Mouse (Mus musculus): ENCODE data around the gene Srrm3. TPM values are rescaled to one million over a fixed set of nuclear protein-coding genes. Genes with fewer than 3 reads are reported as not detected.
A peak's percentile ranks its signal among the peaks of the same experiment; 100 is the strongest.

The Srrm3 gene
- polyA plus RNA-seq, 1 experiment from 2014 or later = 4.2 TPM

- H3K36me3 ChIP-seq (replicated peaks) = no peaks in the 10 kb centered on the region
- no peaks in the 10 kb centered on the region for H3K9me3 ChIP-seq
- peaks cover 23% of the 10 kb centered on the region for H3K4me1 ChIP-seq
- no peak overlapping the region for H3K27ac ChIP-seq
- no peak for DNase-seq (ENCODE audit: extremely low spot score, low spot score)
- no peak overlapping the region for H3K4me3 ChIP-seq
- WGBS = 50% methylated on average over 4 of the region's 4 CpGs
- peaks cover 50% of the 10 kb centered on the region for H3K27me3 ChIP-seq (ENCODE audit: poor library complexity, severe bottlenecking)
Measured at GRCm38 (mm10) chr5:135832729-135833128, 26.0 kb downstream of the Srrm3 start.

- Histone ChIP-seq H3K4me1 (peaks cover 23% of the 10 kb centered on the region), H3K9me3 (no peaks in the 10 kb centered on the region), H3K36me3 (replicated peaks) (no peaks in the 10 kb centered on the region), H3K4me3 (peak overlapping the region; percentile 63), H3K27ac (0 out of 2 replicates have a peak overlapping the region, but pooled peaks have one; percentile 51), H3K27me3 (ENCODE audit: poor library complexity, severe bottlenecking) (peaks cover 50% of the 10 kb centered on the region)
- DNase-seq (ENCODE audit: extremely low spot score, low spot score) = peak; percentile 90
- WGBS = 1% methylated on average over 47 of the region's 47 CpGs
Measured at GRCm38 (mm10) chr5:135834769-135835491, 28.2 kb downstream of the Srrm3 start.

GRCm38 (mm10) chr5:135835492-135835858 is 28.8 kb downstream of the Srrm3 start:
- Histone ChIP-seq H3K27ac (no peak overlapping the region), H3K36me3 (replicated peaks) (no peaks in the 10 kb centered on the region), H3K4me1 (peaks cover 23% of the 10 kb centered on the region), H3K27me3 (ENCODE audit: poor library complexity, severe bottlenecking) (peaks cover 50% of the 10 kb centered on the region), H3K4me3 (peak overlapping the region; percentile 63), H3K9me3 (no peaks in the 10 kb centered on the region)
- 3% methylated on average over 12 of the region's 12 CpGs for WGBS
- DNase-seq (ENCODE audit: extremely low spot score, low spot score) = no peak

GRCm38 (mm10) chr5:135835981-135836380 is 29.3 kb downstream of the Srrm3 start:
- WGBS = 23% methylated on average over 12 of the region's 12 CpGs
- Histone ChIP-seq H3K9me3 (no peaks in the 10 kb centered on the region), H3K27me3 (ENCODE audit: poor library complexity, severe bottlenecking) (peaks cover 50% of the 10 kb centered on the region), H3K4me1 (peaks cover 23% of the 10 kb centered on the region), H3K4me3 (peak overlapping the region; percentile 63), H3K36me3 (replicated peaks) (no peaks in the 10 kb centered on the region), H3K27ac (no peak overlapping the region)
- no peak for DNase-seq (ENCODE audit: extremely low spot score, low spot score)

GRCm38 (mm10) chr5:135841651-135842050 is 35.0 kb downstream of the Srrm3 start:
- no peak for DNase-seq (ENCODE audit: extremely low spot score, low spot score)
- Histone ChIP-seq H3K27me3 (ENCODE audit: poor library complexity, severe bottlenecking) (peaks cover 6% of the 10 kb centered on the region), H3K4me3 (no peak overlapping the region), H3K9me3 (no peaks in the 10 kb centered on the region), H3K4me1 (no peaks in the 10 kb centered on the region), H3K36me3 (replicated peaks) (no peaks in the 10 kb centered on the region), H3K27ac (no peak overlapping the region)
- 81% methylated on average over 6 of the region's 6 CpGs for WGBS

GRCm38 (mm10) chr5:135843418-135843817 is 36.7 kb downstream of the Srrm3 start:
- H3K9me3 ChIP-seq = 0 out of 2 replicates have a peak, but pooled peaks cover 3% of the 10 kb centered on the region
- no peak for DNase-seq (ENCODE audit: extremely low spot score, low spot score)
- no peaks in the 10 kb centered on the region for H3K27me3 ChIP-seq (ENCODE audit: poor library complexity, severe bottlenecking)
- no peaks in the 10 kb centered on the region for H3K36me3 ChIP-seq (replicated peaks)
- no peak overlapping the region for H3K27ac ChIP-seq
- no peaks in the 10 kb centered on the region for H3K4me1 ChIP-seq
- 27% methylated on average over 5 of the region's 5 CpGs for WGBS
- no peak overlapping the region for H3K4me3 ChIP-seq

GRCm38 (mm10) chr5:135845676-135846320 is 39.1 kb downstream of the Srrm3 start:
- H3K36me3 ChIP-seq (replicated peaks) = no peaks in the 10 kb centered on the region

GRCm38 (mm10) chr5:135847460-135847859 is 40.8 kb downstream of the Srrm3 start:
- H3K36me3 ChIP-seq (replicated peaks) = no peaks in the 10 kb centered on the region
- no peak overlapping the region for H3K27ac ChIP-seq
- H3K27me3 ChIP-seq (ENCODE audit: poor library complexity, severe bottlenecking) = peaks cover 38% of the 10 kb centered on the region
- H3K9me3 ChIP-seq = 0 out of 2 replicates have a peak, but pooled peaks cover 3% of the 10 kb centered on the region
- H3K4me1 ChIP-seq = peaks cover 18% of the 10 kb centered on the region
- DNase-seq (ENCODE audit: extremely low spot score, low spot score) = no peak
- H3K4me3 ChIP-seq = no peak overlapping the region
- WGBS = 75% methylated on average over 4 of the region's 4 CpGs

More at GRCm38 (mm10) chr5:135845676-135846320, 39.1 kb downstream of the Srrm3 start:
- 81% methylated on average over 13 of the region's 13 CpGs for WGBS
- H3K27me3 ChIP-seq (ENCODE audit: poor library complexity, severe bottlenecking) = peaks cover 21% of the 10 kb centered on the region
- H3K4me3 ChIP-seq = no peak overlapping the region
- 0 out of 2 replicates have a peak, but pooled peaks cover 3% of the 10 kb centered on the region for H3K9me3 ChIP-seq
- DNase-seq (ENCODE audit: extremely low spot score, low spot score) = no peak
- no peak overlapping the region for H3K27ac ChIP-seq
- peaks cover 1% of the 10 kb centered on the region for H3K4me1 ChIP-seq

GRCm38 (mm10) chr5:135847881-135848280 is 41.2 kb downstream of the Srrm3 start:
- H3K4me3 ChIP-seq = no peak overlapping the region
- WGBS = 93% methylated on average over 3 of the region's 3 CpGs
- no peak for DNase-seq (ENCODE audit: extremely low spot score, low spot score)
- 0 out of 2 replicates have a peak, but pooled peaks cover 3% of the 10 kb centered on the region for H3K9me3 ChIP-seq
- peaks cover 22% of the 10 kb centered on the region for H3K4me1 ChIP-seq
- H3K36me3 ChIP-seq (replicated peaks) = no peaks in the 10 kb centered on the region
- H3K27me3 ChIP-seq (ENCODE audit: poor library complexity, severe bottlenecking) = peaks cover 42% of the 10 kb centered on the region
- H3K27ac ChIP-seq = no peak overlapping the region

- DNase-seq (ENCODE audit: extremely low spot score, low spot score) = no peak
- peaks cover 23% of the 10 kb centered on the region for H3K4me1 ChIP-seq
- H3K36me3 ChIP-seq (replicated peaks) = no peaks in the 10 kb centered on the region
- peak overlapping the region; percentile 24 for H3K4me3 ChIP-seq
- peaks cover 74% of the 10 kb centered on the region for H3K27me3 ChIP-seq (ENCODE audit: poor library complexity, severe bottlenecking)
- WGBS = under 1% methylated on average over 15 of the region's 15 CpGs
- H3K9me3 ChIP-seq = 0 out of 2 replicates have a peak, but pooled peaks cover 3% of the 10 kb centered on the region
- peak overlapping the region; percentile 57; the same call in 1 of the 2 replicates for H3K27ac ChIP-seq
Measured at GRCm38 (mm10) chr5:135851024-135851423, 44.3 kb downstream of the Srrm3 start.

- Histone ChIP-seq H3K27ac (peak overlapping the region; percentile 57; the same call in 1 of the 2 replicates), H3K4me3 (peak overlapping the region; percentile 24; the same call in 1 of the 2 replicates), H3K27me3 (ENCODE audit: poor library complexity, severe bottlenecking) (peaks cover 78% of the 10 kb centered on the region), H3K4me1 (peaks cover 23% of the 10 kb centered on the region), H3K36me3 (replicated peaks) (no peaks in the 10 kb centered on the region), H3K9me3 (0 out of 2 replicates have a peak, but pooled peaks cover 3% of the 10 kb centered on the region)
- no peak for DNase-seq (ENCODE audit: extremely low spot score, low spot score)
- WGBS = 7% methylated on average over 14 of the region's 14 CpGs
Measured at GRCm38 (mm10) chr5:135851481-135851880, 44.8 kb downstream of the Srrm3 start.

GRCm38 (mm10) chr5:135852421-135852820 is 45.7 kb downstream of the Srrm3 start:
- under 1% methylated on average over 10 of the region's 10 CpGs for WGBS
- DNase-seq (ENCODE audit: extremely low spot score, low spot score) = no peak
- peak overlapping the region; percentile 39 for H3K4me3 ChIP-seq

GRCm38 (mm10) chr5:135853731-135854130 is 47.0 kb downstream of the Srrm3 start:
- H3K27ac ChIP-seq = no peak overlapping the region
- peaks cover 100% of the 10 kb centered on the region for H3K27me3 ChIP-seq (ENCODE audit: poor library complexity, severe bottlenecking)
- no peaks in the 10 kb centered on the region for H3K36me3 ChIP-seq (replicated peaks)
- H3K4me1 ChIP-seq = peaks cover 30% of the 10 kb centered on the region
- no peak for DNase-seq (ENCODE audit: extremely low spot score, low spot score)
- no peaks in the 10 kb centered on the region for H3K9me3 ChIP-seq
- no peak overlapping the region for H3K4me3 ChIP-seq
- whole genome bisulfite sequencing = 71% methylated on average over 7 of the region's 7 CpGs

More at GRCm38 (mm10) chr5:135852421-135852820, 45.7 kb downstream of the Srrm3 start:
- Histone ChIP-seq H3K9me3 (0 out of 2 replicates have a peak, but pooled peaks cover 2% of the 10 kb centered on the region), H3K27ac (peak overlapping the region; percentile 57; the same call in 1 of the 2 replicates), H3K4me1 (peaks cover 30% of the 10 kb centered on the region), H3K27me3 (ENCODE audit: poor library complexity, severe bottlenecking) (peaks cover 88% of the 10 kb centered on the region), H3K36me3 (replicated peaks) (no peaks in the 10 kb centered on the region)
